Mouse (Mus musculus) limb, embryonic 15.5 days (tissue): ENCODE data around the gene Il22. TPM values are rescaled to one million over a fixed set of nuclear protein-coding genes. Genes with fewer than 3 reads are reported as not detected.
"Not testable (repeated sequence)": the region's sequence is repeated elsewhere in the genome, so short reads cannot be mapped to it uniquely, and the experiment has no call there.

Source experiments
- ATAC-seq: fragments of 200-750 bp; cut with Nextera tagmentation; 2 replicates; pipeline ENCODE4 v1.8.0; 2017; ENCODE audit warnings: low read depth, moderate TSS enrichment; ENCODE audit not compliant: insufficient number of reproducible peaks, low FRiP score, low TSS enrichment
- H3K27ac ChIP-seq: fragments of 300-500 bp; sonication (generic); 2 replicates; pipeline ENCODE4 v1.5.1; 2015; ENCODE audit warnings: moderate library complexity, mild to moderate bottlenecking, inconsistent platforms
- H3K27me3 ChIP-seq: fragments of 300-500 bp; sonication (generic); 2 replicates; pipeline ENCODE4 v1.6.1; 2015; ENCODE audit warnings: inconsistent platforms
- H3K36me3 ChIP-seq: fragments of 300-500 bp; sonication (generic); 2 replicates; pipeline ENCODE4 v1.6.1; 2015; ENCODE audit warnings: inconsistent platforms
- H3K4me1 ChIP-seq: fragments of 300-500 bp; sonication (generic); 2 replicates; pipeline ENCODE4 v1.6.1; 2015; ENCODE audit warnings: inconsistent platforms
- H3K4me2 ChIP-seq: fragments of 300-500 bp; sonication (generic); 2 replicates; pipeline ENCODE4 v1.6.1; 2015; ENCODE audit warnings: mild to moderate bottlenecking, inconsistent platforms
- H3K4me3 ChIP-seq: fragments of 300-500 bp; sonication (generic); 2 replicates; pipeline ENCODE4 v1.5.1; 2015; ENCODE audit warnings: mild to moderate bottlenecking, inconsistent platforms
- H3K9ac ChIP-seq: fragments of 300-500 bp; sonication (generic); 2 replicates; pipeline ENCODE4 v1.6.1; 2015; ENCODE audit warnings: inconsistent platforms
- H3K9me3 ChIP-seq: fragments of 300-500 bp; sonication (generic); 2 replicates; pipeline ENCODE4 v1.6.1; 2016; ENCODE audit warnings: inconsistent platforms
- WGBS: fragments of 180-500 bp; shearing (Covaris S2); methylation state at CpG from one replicate; pipeline ENCODE4 v1.1.7; 2015; 5-methylcytosine and 5-hydroxymethylcytosine counted together
- polyA plus RNA-seq: library from polyadenylated mRNA; unstranded; fragments of >200 nt; fragmentation: Nextera tagmentation; extraction: Ambion mirVana; gene quantifications from 2 replicates; pipeline ENCODE4 v1.2.1, GENCODE M21; 2015

The Il22 gene
- not detected in 2 replicates for polyA plus RNA-seq

DNA sequence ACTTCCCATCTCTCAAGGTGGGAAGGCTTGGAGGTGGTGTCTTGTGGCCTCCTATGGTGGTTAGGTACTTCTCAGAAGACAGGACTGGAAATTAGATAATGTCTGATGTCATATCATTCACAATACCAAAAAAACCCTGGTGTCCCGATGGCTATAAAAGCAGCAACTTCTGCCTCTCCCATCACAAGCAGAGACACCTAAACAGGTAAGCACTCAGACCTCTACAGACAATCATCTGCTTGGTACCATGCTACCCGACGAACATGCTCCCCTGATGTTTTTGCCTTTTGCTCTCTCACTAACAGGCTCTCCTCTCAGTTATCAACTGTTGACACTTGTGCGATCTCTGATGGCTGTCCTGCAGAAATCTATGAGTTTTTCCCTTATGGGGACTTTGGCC is at the start of gene Il22:
Gene Il22 (plus strand): TSS at position 301 of the 400 bp plus-strand sequence.
- Histone ChIP-seq H3K9me3 (no peaks in the 10 kb centered on the region), H3K4me2 (no peak within 1 kb of the TSS), H3K4me3 (no peak within 1 kb of the TSS), H3K36me3 (no peaks in the 10 kb centered on the region), H3K27me3 (no peaks in the 10 kb centered on the region), H3K4me1 (no peaks in the 10 kb centered on the region), H3K9ac (no peak within 1 kb of the TSS), H3K27ac (no peak within 1 kb of the TSS)
- ATAC-seq = no peak
- 92% methylated on average over 4 of the region's 4 CpGs for WGBS

DNA sequence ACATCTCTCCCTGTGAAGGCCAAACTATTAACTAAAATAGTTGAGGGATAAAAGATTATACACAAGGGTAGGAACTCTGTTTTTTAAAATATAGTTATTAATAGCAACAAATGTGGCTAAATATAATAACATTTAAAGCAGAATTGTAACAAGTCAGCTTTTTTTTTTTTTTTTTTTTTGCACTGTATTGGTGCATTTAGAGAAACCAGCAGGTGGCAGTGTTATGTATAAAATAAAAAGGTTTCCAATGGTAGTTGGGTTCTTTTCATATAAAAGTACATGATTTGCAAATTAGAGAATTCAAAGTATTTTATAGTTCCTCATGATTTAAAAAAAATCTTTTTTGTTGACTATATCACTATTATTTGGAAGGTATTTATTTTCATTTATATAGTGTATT is 48.8 kb upstream of the Il22 start:
- Histone ChIP-seq H3K4me1 (no peaks in the 10 kb centered on the region), H3K4me2 (no peak overlapping the region), H3K27ac (no peak overlapping the region), H3K9ac (no peak overlapping the region), H3K36me3 (peaks cover 31% of the 10 kb centered on the region), H3K4me3 (no peak overlapping the region), H3K9me3 (no peaks in the 10 kb centered on the region), H3K27me3 (no peaks in the 10 kb centered on the region)
- no peak for ATAC-seq

DNA sequence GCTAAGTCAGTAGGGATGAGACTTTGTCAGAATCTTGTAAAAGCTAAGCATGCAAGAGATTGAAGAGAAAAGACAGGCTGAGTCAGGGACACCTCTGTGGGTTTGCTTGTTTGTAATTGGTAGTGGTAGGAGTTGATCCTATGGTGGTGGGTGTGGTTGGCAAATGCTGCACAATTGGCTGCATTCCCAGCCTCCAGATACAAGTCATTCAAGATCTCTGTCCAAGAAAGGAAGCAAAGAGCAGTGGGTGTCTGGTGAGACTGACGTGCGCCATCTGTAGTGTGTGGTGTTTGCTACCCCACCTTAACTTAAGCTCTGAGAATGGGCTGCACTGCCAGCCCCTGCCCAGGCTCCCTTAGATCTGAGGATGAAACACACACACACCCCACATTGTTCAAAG is 43.6 kb upstream of the Il22 start:
- no peak overlapping the region for H3K9ac ChIP-seq
- H3K4me2 ChIP-seq = no peak overlapping the region
- ATAC-seq = no peak
- no peaks in the 10 kb centered on the region for H3K27me3 ChIP-seq
- H3K36me3 ChIP-seq = peaks cover 50% of the 10 kb centered on the region
- H3K9me3 ChIP-seq = no peaks in the 10 kb centered on the region
- no peak overlapping the region for H3K4me3 ChIP-seq
- H3K4me1 ChIP-seq = no peaks in the 10 kb centered on the region
- 73% methylated on average over 2 of the region's 2 CpGs for WGBS
- no peak overlapping the region for H3K27ac ChIP-seq

DNA sequence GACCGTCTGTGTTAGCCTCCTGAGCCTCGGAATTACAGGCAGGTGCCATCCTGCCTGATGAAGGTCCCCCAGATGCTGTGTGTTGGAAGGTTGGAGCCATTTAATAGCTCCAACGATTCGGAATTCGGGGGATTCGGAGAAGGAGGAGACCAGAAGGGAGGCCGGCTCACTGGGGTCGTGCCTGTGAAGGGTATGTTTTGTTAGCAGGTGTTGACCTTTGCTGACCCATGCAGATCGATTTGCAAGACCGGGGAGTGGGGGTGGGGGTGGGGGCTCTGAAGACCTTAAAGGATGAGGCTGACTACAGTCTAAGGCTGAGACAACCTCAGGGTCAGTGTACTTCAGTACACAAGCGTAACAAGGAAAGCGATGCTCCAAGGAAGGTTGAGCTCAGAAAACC is 35.5 kb upstream of the Il22 start:
- no peak for ATAC-seq
- H3K4me3 ChIP-seq = no peak overlapping the region
- no peak overlapping the region for H3K27ac ChIP-seq
- H3K9me3 ChIP-seq = no peaks in the 10 kb centered on the region
- H3K27me3 ChIP-seq = no peaks in the 10 kb centered on the region
- peaks cover 21% of the 10 kb centered on the region for H3K36me3 ChIP-seq
- WGBS = 78% methylated on average over 12 of the region's 12 CpGs
- H3K4me2 ChIP-seq = no peak overlapping the region
- H3K9ac ChIP-seq = no peak overlapping the region
- no peaks in the 10 kb centered on the region for H3K4me1 ChIP-seq

DNA sequence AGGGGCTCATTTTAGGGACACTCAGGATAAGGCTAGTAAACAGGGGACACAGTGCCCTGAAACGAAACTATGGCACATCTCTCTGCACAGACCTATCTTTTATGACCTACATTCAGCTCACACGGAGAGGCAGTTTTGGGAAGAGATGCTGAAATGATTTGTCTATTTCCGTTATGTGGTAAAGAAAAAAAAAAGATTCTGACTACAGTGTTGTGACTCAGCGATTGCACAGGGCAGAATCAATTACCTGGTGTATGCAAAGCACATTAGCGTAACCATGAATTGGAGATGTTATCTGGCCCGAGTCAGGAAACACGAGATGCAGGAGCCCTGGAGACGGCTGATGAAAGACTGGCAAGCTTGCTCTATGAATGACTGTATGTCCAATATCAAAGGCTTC is 32.3 kb upstream of the Il22 start:
- no peak for ATAC-seq
- Histone ChIP-seq H3K4me1 (no peaks in the 10 kb centered on the region), H3K9me3 (no peaks in the 10 kb centered on the region), H3K4me3 (no peak overlapping the region), H3K27me3 (no peaks in the 10 kb centered on the region), H3K4me2 (no peak overlapping the region), H3K27ac (no peak overlapping the region), H3K36me3 (no peaks in the 10 kb centered on the region), H3K9ac (no peak overlapping the region)
- 54% methylated on average over 8 of the region's 8 CpGs for WGBS

DNA sequence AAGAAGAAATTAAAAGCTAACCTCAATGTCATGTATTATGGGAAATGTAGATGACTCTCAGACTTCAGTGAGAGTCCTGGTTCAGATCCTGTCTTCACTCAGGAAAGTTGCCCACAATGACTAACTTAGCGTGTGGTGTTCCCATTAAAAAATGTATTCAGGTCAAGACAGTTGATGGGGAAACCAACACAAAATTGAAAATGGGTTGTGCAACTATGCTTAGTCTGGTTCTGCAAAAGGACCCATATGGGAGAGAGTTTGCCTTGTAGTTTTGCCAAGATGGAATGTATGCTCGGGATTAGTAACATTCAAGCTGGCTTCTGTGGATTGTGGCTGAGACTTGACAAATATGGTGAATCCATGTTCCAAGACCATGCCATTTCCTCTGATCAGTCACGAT is 31.9 kb upstream of the Il22 start:
- no peak for ATAC-seq
- no peak overlapping the region for H3K27ac ChIP-seq
- no peaks in the 10 kb centered on the region for H3K9me3 ChIP-seq
- no peaks in the 10 kb centered on the region for H3K36me3 ChIP-seq
- no peak overlapping the region for H3K4me2 ChIP-seq
- no peaks in the 10 kb centered on the region for H3K27me3 ChIP-seq
- H3K9ac ChIP-seq = no peak overlapping the region
- WGBS = 76% methylated on average over 3 of the region's 3 CpGs
- no peak overlapping the region for H3K4me3 ChIP-seq
- H3K4me1 ChIP-seq = no peaks in the 10 kb centered on the region

DNA sequence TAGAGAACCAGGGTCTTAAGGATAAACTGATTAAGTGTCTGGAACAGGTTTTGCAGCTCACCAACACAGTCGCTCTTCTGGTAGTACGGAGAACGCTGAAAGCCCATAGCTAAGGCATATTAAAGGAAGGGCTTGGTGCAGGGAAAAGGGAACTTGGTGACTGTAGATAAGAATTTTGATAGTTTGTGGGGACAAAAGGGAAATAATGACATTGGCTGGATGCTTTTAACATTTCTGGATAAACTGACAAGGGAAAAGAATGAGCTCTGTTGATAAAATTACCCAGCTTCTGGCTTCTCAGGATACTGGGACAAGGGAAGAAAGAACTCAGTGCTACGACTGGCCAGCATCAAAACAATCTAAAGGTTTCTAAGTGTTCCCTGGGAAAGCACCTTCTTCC is 29.2 kb upstream of the Il22 start:
- H3K4me3 ChIP-seq, H3K27me3 ChIP-seq, H3K4me2 ChIP-seq, ATAC-seq, H3K27ac ChIP-seq, H3K9ac ChIP-seq, H3K36me3 ChIP-seq, H3K4me1 ChIP-seq, H3K9me3 ChIP-seq: not testable (repeated sequence)
- 81% methylated on average over 4 of the region's 4 CpGs for WGBS

DNA sequence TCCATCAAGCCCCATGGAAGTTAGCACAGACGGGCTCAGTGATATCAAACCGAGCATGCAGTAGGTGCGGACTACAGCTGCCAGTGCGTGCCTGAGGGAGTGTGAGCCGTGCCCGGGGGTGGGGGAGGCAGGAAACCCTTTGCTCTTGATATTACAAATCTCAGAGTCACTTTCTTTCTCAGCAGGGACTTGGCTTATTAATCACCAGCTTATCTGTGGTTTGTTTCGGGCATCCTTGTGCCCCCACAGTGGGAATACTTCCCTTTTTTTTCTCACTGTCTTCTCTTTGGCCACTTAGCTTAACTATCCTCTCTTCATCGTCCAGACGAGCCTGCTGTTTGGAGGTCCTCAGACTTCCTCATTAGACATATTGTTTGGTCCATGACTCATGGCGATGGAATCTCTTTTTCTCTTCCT is 26.0 kb upstream of the Il22 start:
- H3K9me3 ChIP-seq = no peaks in the 10 kb centered on the region
- no peak for ATAC-seq
- no peaks in the 10 kb centered on the region for H3K4me1 ChIP-seq
- H3K27ac ChIP-seq = no peak overlapping the region
- no peak overlapping the region for H3K9ac ChIP-seq
- H3K4me2 ChIP-seq = no peak overlapping the region
- H3K27me3 ChIP-seq = no peaks in the 10 kb centered on the region
- WGBS = 81% methylated on average over 10 of the region's 10 CpGs
- H3K4me3 ChIP-seq = no peak overlapping the region
- no peaks in the 10 kb centered on the region for H3K36me3 ChIP-seq

DNA sequence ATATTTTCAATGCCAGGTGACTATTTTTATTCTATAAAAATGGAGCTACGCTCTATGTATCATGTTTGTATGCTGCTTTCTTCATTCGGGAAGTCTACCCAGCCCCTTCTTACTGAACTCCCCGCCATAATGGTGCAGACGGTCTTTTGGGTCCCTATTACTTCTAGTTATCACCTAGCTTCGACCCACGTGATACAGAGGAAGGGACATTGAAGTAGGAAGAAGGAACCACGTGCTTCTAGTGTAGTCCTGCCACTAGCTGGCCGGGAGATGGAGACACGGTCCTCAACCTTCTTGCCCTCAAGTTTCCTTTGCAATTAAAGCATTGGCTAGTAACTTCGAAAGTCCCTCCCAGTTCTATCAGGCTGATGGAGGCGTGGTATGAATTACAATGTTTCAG is 25.5 kb upstream of the Il22 start:
- no peak for ATAC-seq
- H3K9me3 ChIP-seq = no peaks in the 10 kb centered on the region
- H3K4me1 ChIP-seq = no peaks in the 10 kb centered on the region
- H3K9ac ChIP-seq = no peak overlapping the region
- no peak overlapping the region for H3K4me3 ChIP-seq
- no peaks in the 10 kb centered on the region for H3K36me3 ChIP-seq
- WGBS = 89% methylated on average over 11 of the region's 11 CpGs
- H3K4me2 ChIP-seq = no peak overlapping the region
- H3K27me3 ChIP-seq = no peaks in the 10 kb centered on the region
- no peak overlapping the region for H3K27ac ChIP-seq

DNA sequence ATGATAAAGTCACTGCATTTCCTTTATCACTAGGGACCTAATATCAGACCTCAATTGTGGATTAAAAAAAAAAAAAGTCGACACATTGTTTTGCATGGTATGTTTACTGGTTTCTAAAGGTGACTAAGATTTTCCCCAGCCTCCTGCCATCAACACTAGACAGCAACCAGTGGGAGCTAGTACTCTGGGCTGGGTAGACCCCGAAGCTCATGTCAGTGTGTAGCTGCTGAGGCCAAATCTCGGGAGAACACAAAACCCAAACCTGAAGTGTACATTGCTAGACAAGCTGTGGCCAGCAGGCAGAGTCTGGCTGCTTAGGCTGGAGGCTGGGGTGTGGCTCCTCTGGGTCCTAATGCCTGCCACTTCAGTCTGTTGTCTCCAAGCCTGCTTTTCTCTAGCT is 9.6 kb upstream of the Il22 start:
- ATAC-seq, H3K9ac ChIP-seq: not testable (repeated sequence)
- 27% methylated on average over 3 of the region's 3 CpGs for WGBS

DNA sequence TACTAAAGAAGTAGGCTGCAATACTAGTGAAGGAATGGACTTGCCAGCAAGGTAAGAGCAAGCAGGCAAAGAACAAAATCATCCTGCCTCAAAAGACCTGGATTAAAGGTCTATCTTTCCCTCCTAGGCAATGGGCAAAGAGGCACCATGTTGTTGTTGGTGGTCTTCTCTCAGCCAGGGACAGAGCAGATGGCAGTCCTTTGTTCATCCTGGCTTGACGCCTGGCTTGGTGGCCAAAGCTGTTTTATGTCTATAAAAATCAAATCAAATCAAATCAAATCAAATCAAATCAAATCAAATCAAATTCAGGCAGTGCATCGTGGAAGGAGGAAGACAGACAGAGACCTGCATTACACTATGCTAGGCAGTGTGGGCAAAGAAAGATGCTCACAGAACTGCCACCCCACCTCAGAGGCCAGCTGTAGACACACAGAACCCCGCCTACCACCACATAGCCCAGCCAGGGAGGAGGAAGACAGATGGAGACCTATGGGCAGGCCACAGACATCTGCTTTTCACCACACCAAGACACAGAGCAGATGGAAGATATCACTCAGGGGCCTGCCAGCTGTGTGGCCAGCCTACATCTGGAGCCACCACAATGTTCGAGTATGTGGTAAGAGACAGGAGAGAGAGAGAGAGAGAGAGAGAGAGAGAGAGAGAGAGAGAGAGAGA is 11.1 kb downstream of the Il22 start:
- H3K9ac ChIP-seq, H3K9me3 ChIP-seq, H3K4me1 ChIP-seq, ATAC-seq, H3K4me2 ChIP-seq, H3K36me3 ChIP-seq, H3K4me3 ChIP-seq, H3K27ac ChIP-seq, H3K27me3 ChIP-seq: not testable (repeated sequence)
- 79% methylated on average over 2 of the region's 4 CpGs for WGBS

More for the DNA sequence above, 9.6 kb upstream of the Il22 start:
- H3K27ac ChIP-seq, H3K9me3 ChIP-seq, H3K4me3 ChIP-seq, H3K4me2 ChIP-seq, H3K4me1 ChIP-seq, H3K27me3 ChIP-seq, H3K36me3 ChIP-seq: not testable (repeated sequence)

DNA sequence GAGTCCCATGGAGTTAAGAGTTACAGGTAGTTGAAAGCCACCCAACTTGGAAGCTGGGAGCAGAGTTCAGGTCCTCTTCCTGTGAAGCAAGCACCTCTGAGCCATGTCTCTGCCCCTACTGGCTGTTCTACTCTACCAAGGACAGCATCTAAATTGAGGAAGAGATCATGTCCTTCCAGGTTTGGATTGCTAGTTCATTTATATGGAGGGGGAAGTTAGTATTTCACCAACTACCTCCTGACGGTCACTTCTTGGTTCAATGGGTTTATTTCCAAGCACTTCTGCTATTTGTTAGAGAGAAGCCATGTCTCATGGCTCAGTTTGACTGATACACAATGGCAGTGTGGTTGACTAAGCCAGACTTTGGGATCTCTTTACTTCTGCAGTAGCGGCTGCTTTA is 22.9 kb downstream of the Il22 start:
- H3K4me1 ChIP-seq, H3K27me3 ChIP-seq, H3K27ac ChIP-seq, H3K9ac ChIP-seq, H3K4me3 ChIP-seq, H3K36me3 ChIP-seq, H3K9me3 ChIP-seq, H3K4me2 ChIP-seq, ATAC-seq: not testable (repeated sequence)
- 100% methylated on average over 1 of the region's 2 CpGs for WGBS

DNA sequence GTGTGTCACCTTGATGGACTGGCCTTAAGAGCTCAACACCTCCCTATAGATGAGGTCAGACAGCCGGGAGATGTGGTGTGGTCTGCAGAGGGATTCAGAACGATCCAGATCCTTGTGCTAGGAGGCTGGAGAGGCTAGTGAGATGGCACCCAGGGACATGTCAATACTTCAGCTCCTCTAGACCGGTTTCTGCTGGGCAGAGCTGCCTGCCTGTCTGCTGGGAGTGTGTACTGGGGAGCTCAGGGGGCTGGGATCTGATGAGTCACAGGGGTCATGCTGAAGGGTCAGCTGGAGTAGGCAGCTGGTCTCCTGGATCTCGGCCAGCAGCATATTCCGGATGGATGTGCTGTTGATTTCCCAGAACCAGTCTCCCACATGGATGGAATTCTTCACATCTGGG is 27.9 kb downstream of the Il22 start:
- H3K9ac ChIP-seq, H3K4me2 ChIP-seq, H3K4me1 ChIP-seq, H3K4me3 ChIP-seq, H3K9me3 ChIP-seq, H3K36me3 ChIP-seq, H3K27ac ChIP-seq, H3K27me3 ChIP-seq, ATAC-seq: not testable (repeated sequence)
- WGBS = no CpG with 5 or more reads among the region's 5 CpGs
